Mouse (Mus musculus) stomach, embryonic 15.5 days (tissue): ENCODE results near the gene Abat. TPM values are rescaled to one million over a fixed set of nuclear protein-coding genes. Genes with fewer than 3 reads are reported as not detected.
"Not testable (repeated sequence)": the region's sequence is repeated elsewhere in the genome, so short reads cannot be mapped to it uniquely, and the experiment has no call there.

Experiments
- ATAC-seq: fragments of 200-750 bp; cut with Nextera tagmentation; 2 replicates; pipeline ENCODE4 v1.8.0; 2017; ENCODE audit warnings: low read depth, moderate number of reproducible peaks, moderate TSS enrichment; ENCODE audit not compliant: insufficient read depth, low FRiP score
- H3K27ac ChIP-seq: fragments of 300-500 bp; sonication (generic); 2 replicates; pipeline ENCODE4 v1.5.1; 2015; ENCODE audit warnings: mild to moderate bottlenecking, inconsistent platforms
- H3K27me3 ChIP-seq: fragments of 300-500 bp; sonication (generic); replicated peaks from 2 replicates; pipeline ENCODE4 v1.6.1; 2015; ENCODE audit warnings: inconsistent platforms
- H3K36me3 ChIP-seq: fragments of 300-500 bp; sonication (generic); 2 replicates; pipeline ENCODE4 v1.6.1; 2015; ENCODE audit warnings: inconsistent platforms
- H3K4me1 ChIP-seq: fragments of 300-500 bp; sonication (generic); 2 replicates; pipeline ENCODE4 v1.6.1; 2015; ENCODE audit warnings: inconsistent platforms
- H3K4me2 ChIP-seq: fragments of 300-500 bp; sonication (generic); 2 replicates; pipeline ENCODE4 v1.6.1; 2015; ENCODE audit warnings: mild to moderate bottlenecking, inconsistent platforms
- H3K4me3 ChIP-seq: fragments of 300-500 bp; sonication (generic); replicated peaks from 2 replicates; pipeline ENCODE4 v1.5.1; 2015; ENCODE audit warnings: inconsistent platforms
- H3K9ac ChIP-seq: fragments of 300-500 bp; sonication (generic); 2 replicates; pipeline ENCODE4 v1.6.1; 2015; ENCODE audit warnings: inconsistent platforms
- H3K9me3 ChIP-seq: fragments of 300-500 bp; sonication (generic); 2 replicates; pipeline ENCODE4 v1.6.1; 2016; ENCODE audit warnings: inconsistent platforms
- WGBS: fragments of 180-500 bp; shearing (Covaris S2); methylation state at CpG from one replicate; pipeline ENCODE4 v1.1.7; 2015; 5-methylcytosine and 5-hydroxymethylcytosine counted together
- polyA plus RNA-seq: library from polyadenylated mRNA; unstranded; fragments of >200 nt; fragmentation: Nextera tagmentation; extraction: Ambion mirVana; gene quantifications from 2 replicates; pipeline ENCODE4 v1.2.1, GENCODE M21; 2015

Abat gene
- polyA plus RNA-seq, 1 experiment from 2014 or later = 32.1 TPM

GRCm38 (mm10) chr16:8562827-8563226, 49.6 kb downstream of the Abat start:
- not testable (repeated sequence) for ATAC-seq, H3K27me3 ChIP-seq
- 73% methylated on average over 3 of the region's 3 CpGs for WGBS

GRCm38 (mm10) chr16:8564836-8565235, 51.6 kb downstream of the Abat start:
- H3K4me1 ChIP-seq = no peaks in the 10 kb centered on the region
- WGBS = 77% methylated on average over 2 of the region's 2 CpGs

More at GRCm38 (mm10) chr16:8562827-8563226, 49.6 kb downstream of the Abat start:
- not testable (repeated sequence) for H3K9ac ChIP-seq, H3K4me3 ChIP-seq, H3K4me2 ChIP-seq, H3K4me1 ChIP-seq, H3K27ac ChIP-seq, H3K9me3 ChIP-seq, H3K36me3 ChIP-seq

GRCm38 (mm10) chr16:8565539-8565938, 52.3 kb downstream of the Abat start:
- Histone ChIP-seq H3K36me3 (no peaks in the 10 kb centered on the region), H3K27me3 (no peaks in the 10 kb centered on the region), H3K4me3 (no peak overlapping the region), H3K9ac (no peak overlapping the region), H3K4me1 (no peaks in the 10 kb centered on the region), H3K9me3 (no peaks in the 10 kb centered on the region), H3K4me2 (no peak overlapping the region), H3K27ac (peak overlapping the region; percentile 46)
- 69% methylated on average over 2 of the region's 2 CpGs for WGBS
- no peak for ATAC-seq

More at GRCm38 (mm10) chr16:8564836-8565235, 51.6 kb downstream of the Abat start:
- Histone ChIP-seq H3K27me3 (no peaks in the 10 kb centered on the region), H3K36me3 (no peaks in the 10 kb centered on the region), H3K4me2 (no peak overlapping the region), H3K9ac (no peak overlapping the region), H3K4me3 (no peak overlapping the region), H3K27ac (no peak overlapping the region), H3K9me3 (peaks cover 4% of the 10 kb centered on the region; the same call in 1 of the 2 replicates)
- ATAC-seq = no peak

- 25% methylated on average over 3 of the region's 3 CpGs for whole genome bisulfite sequencing
- peak; percentile 68 for ATAC-seq
- H3K36me3 ChIP-seq = no peaks in the 10 kb centered on the region
- no peaks in the 10 kb centered on the region for H3K27me3 ChIP-seq
- no peaks in the 10 kb centered on the region for H3K4me1 ChIP-seq
- no peak overlapping the region for H3K4me2 ChIP-seq
- peak overlapping the region; percentile 46 for H3K27ac ChIP-seq
- no peak overlapping the region for H3K9ac ChIP-seq
- no peak overlapping the region for H3K4me3 ChIP-seq
- H3K9me3 ChIP-seq = no peaks in the 10 kb centered on the region
These were observed 53.0 kb downstream of the Abat start for GRCm38 (mm10) chr16:8566115-8566711.

GRCm38 (mm10) chr16:8568881-8569280, 55.7 kb downstream of the Abat start:
- WGBS = 73% methylated on average over 7 of the region's 7 CpGs
- no peak for ATAC-seq

GRCm38 (mm10) chr16:8570336-8570735, 57.1 kb downstream of the Abat start:
- H3K27ac ChIP-seq = no peak overlapping the region
- 78% methylated on average over 12 of the region's 12 CpGs for WGBS

More at GRCm38 (mm10) chr16:8568881-8569280, 55.7 kb downstream of the Abat start:
- Histone ChIP-seq H3K4me2 (no peak overlapping the region), H3K27ac (no peak overlapping the region), H3K4me3 (no peak overlapping the region), H3K36me3 (no peaks in the 10 kb centered on the region), H3K9me3 (no peaks in the 10 kb centered on the region), H3K4me1 (no peaks in the 10 kb centered on the region), H3K9ac (no peak overlapping the region), H3K27me3 (no peaks in the 10 kb centered on the region)

GRCm38 (mm10) chr16:8570901-8571615, 57.8 kb downstream of the Abat start:
- Histone ChIP-seq H3K27me3 (no peaks in the 10 kb centered on the region), H3K4me3 (no peak overlapping the region), H3K4me2 (no peak overlapping the region), H3K9ac (no peak overlapping the region), H3K4me1 (no peaks in the 10 kb centered on the region), H3K36me3 (no peaks in the 10 kb centered on the region), H3K27ac (no peak overlapping the region), H3K9me3 (no peaks in the 10 kb centered on the region)
- no peak for ATAC-seq
- 80% methylated on average over 11 of the region's 11 CpGs for WGBS

More at GRCm38 (mm10) chr16:8570336-8570735, 57.1 kb downstream of the Abat start:
- Histone ChIP-seq H3K9me3 (no peaks in the 10 kb centered on the region), H3K4me3 (no peak overlapping the region), H3K9ac (no peak overlapping the region), H3K27me3 (no peaks in the 10 kb centered on the region), H3K4me1 (no peaks in the 10 kb centered on the region), H3K36me3 (no peaks in the 10 kb centered on the region), H3K4me2 (no peak overlapping the region)
- no peak for ATAC-seq

GRCm38 (mm10) chr16:8573041-8573440, 59.8 kb downstream of the Abat start:
- H3K9ac ChIP-seq = no peak overlapping the region
- H3K4me1 ChIP-seq = no peaks in the 10 kb centered on the region
- H3K4me2 ChIP-seq = no peak overlapping the region
- WGBS = 79% methylated on average over 4 of the region's 4 CpGs
- H3K27ac ChIP-seq = no peak overlapping the region
- no peaks in the 10 kb centered on the region for H3K9me3 ChIP-seq
- H3K4me3 ChIP-seq = no peak overlapping the region
- ATAC-seq = no peak
- H3K36me3 ChIP-seq = no peaks in the 10 kb centered on the region
- H3K27me3 ChIP-seq = no peaks in the 10 kb centered on the region

- Histone ChIP-seq H3K4me3 (no peak overlapping the region), H3K9ac (no peak overlapping the region), H3K4me1 (no peaks in the 10 kb centered on the region), H3K27me3 (no peaks in the 10 kb centered on the region), H3K4me2 (no peak overlapping the region), H3K36me3 (no peaks in the 10 kb centered on the region), H3K27ac (no peak overlapping the region), H3K9me3 (no peaks in the 10 kb centered on the region)
- WGBS = 34% methylated on average over 3 of the region's 3 CpGs
- ATAC-seq = no peak
These were observed 60.5 kb downstream of the Abat start for GRCm38 (mm10) chr16:8573751-8574150.

GRCm38 (mm10) chr16:8574316-8574715, 61.1 kb downstream of the Abat start:
- 93% methylated on average over 11 of the region's 11 CpGs for WGBS

GRCm38 (mm10) chr16:8576111-8576510, 62.9 kb downstream of the Abat start:
- H3K4me2 ChIP-seq = no peak overlapping the region
- no peak for ATAC-seq
- H3K27me3 ChIP-seq = no peaks in the 10 kb centered on the region
- no peak overlapping the region for H3K4me3 ChIP-seq
- H3K27ac ChIP-seq = no peak overlapping the region
- WGBS = 67% methylated on average over 3 of the region's 3 CpGs
- H3K9me3 ChIP-seq = no peaks in the 10 kb centered on the region
- H3K36me3 ChIP-seq = no peaks in the 10 kb centered on the region
- no peak overlapping the region for H3K9ac ChIP-seq
- H3K4me1 ChIP-seq = no peaks in the 10 kb centered on the region

More at GRCm38 (mm10) chr16:8574316-8574715, 61.1 kb downstream of the Abat start:
- Histone ChIP-seq H3K9ac (no peak overlapping the region), H3K27me3 (no peaks in the 10 kb centered on the region), H3K36me3 (no peaks in the 10 kb centered on the region), H3K4me2 (no peak overlapping the region), H3K9me3 (no peaks in the 10 kb centered on the region), H3K4me3 (no peak overlapping the region), H3K4me1 (no peaks in the 10 kb centered on the region), H3K27ac (no peak overlapping the region)
- ATAC-seq = no peak

- Histone ChIP-seq H3K4me2 (no peak overlapping the region), H3K27me3 (no peaks in the 10 kb centered on the region), H3K27ac (no peak overlapping the region), H3K9me3 (no peaks in the 10 kb centered on the region), H3K4me3 (no peak overlapping the region), H3K36me3 (no peaks in the 10 kb centered on the region), H3K9ac (no peak overlapping the region), H3K4me1 (no peaks in the 10 kb centered on the region)
- ATAC-seq = no peak
- WGBS = 67% methylated on average over 3 of the region's 3 CpGs
These were observed 63.7 kb downstream of the Abat start for GRCm38 (mm10) chr16:8576901-8577300.
